Mouse (Mus musculus) small intestine, adult 2 months (tissue): ENCODE data around the gene Pdxp.

ENCODE experiments used
- CTCF ChIP-seq: fragments of 200-500 bp; IDR thresholded peaks from 2 replicates; pipeline ENCODE4 v1.5.1; 2012; ENCODE audit warnings: low read depth, mild to moderate bottlenecking, control low read depth, inconsistent platforms, low read length, moderate library complexity, mixed read lengths; ENCODE audit not compliant: insufficient replicate concordance, insufficient read length; ENCODE audit errors: extremely low read depth
- POLR2A ChIP-seq: fragments of 200-500 bp; IDR thresholded peaks from 2 replicates; pipeline ENCODE4 v1.6.1; 2012; ENCODE audit warnings: low read depth, mild to moderate bottlenecking, control low read depth, inconsistent platforms, low read length, moderate library complexity

- no peak for TF ChIP-seq CTCF
- TF ChIP-seq POLR2A: no peak
These were observed 33.9 kb downstream of the Pdxp start, which contains the start of gene Triobp for GRCm38 (mm10) chr15:78947657-78948056.
